Mouse (Mus musculus): ENCODE results near the gene Nprl2. TPM values are rescaled to one million over a fixed set of nuclear protein-coding genes. Genes with fewer than 3 reads are reported as not detected.

Gene Nprl2
- polyA plus RNA-seq, 1 experiment from 2014 or later = 31.6 TPM

GRCm38 (mm10) chr9:107538711-107539110, 3.3 kb upstream of the Nprl2 start:
- 88% methylated on average over 3 of the region's 3 CpGs for WGBS
- H3K36me3 ChIP-seq (ENCODE audit: control insufficient read depth, insufficient read depth, low read length) = peaks cover 34% of the 10 kb centered on the region
- no peaks in the 10 kb centered on the region for H3K27me3 ChIP-seq (ENCODE audit: control insufficient read depth, insufficient read depth, low read length)
- no peak overlapping the region for H3K9ac ChIP-seq (ENCODE audit: low read length)
- H3K27ac ChIP-seq (replicated peaks in 1 of 2; ENCODE audit: control insufficient read depth in 1 of 2, insufficient read depth in 1 of 2, low read depth in 2 of 2, low read length in 2 of 2) = no peak overlapping the region
- H3K4me3 ChIP-seq (ENCODE audit: control insufficient read depth in 1 of 2, insufficient read depth in 1 of 2, low read depth in 1 of 2, low read length in 2 of 2) = no peak overlapping the region
- no peak for ATAC-seq (ENCODE audit: insufficient number of reproducible peaks, insufficient read depth, low FRiP score, low read depth)
- H3K9me3 ChIP-seq (ENCODE audit: control insufficient read depth, low read length) = no peaks in the 10 kb centered on the region
- H3K4me2 ChIP-seq (ENCODE audit: low read length) = no peak overlapping the region
- H3K4me1 ChIP-seq (ENCODE audit: control insufficient read depth in 2 of 2, insufficient read depth in 2 of 2, low read length in 2 of 2) = peaks cover 29 to 47% of the 10 kb centered on the region in 2 experiments

GRCm38 (mm10) chr9:107539940-107540339, 2.1 kb upstream of the Nprl2 start:
- Histone ChIP-seq H3K4me3 (ENCODE audit: control insufficient read depth in 1 of 2, insufficient read depth in 1 of 2, low read depth in 1 of 2, low read length in 2 of 2) (no peak overlapping the region), H3K4me2 (ENCODE audit: low read length) (no peak overlapping the region), H3K27me3 (ENCODE audit: control insufficient read depth, insufficient read depth, low read length) (no peaks in the 10 kb centered on the region), H3K9me3 (ENCODE audit: control insufficient read depth, low read length) (no peaks in the 10 kb centered on the region), H3K4me1 (ENCODE audit: control insufficient read depth in 2 of 2, insufficient read depth in 2 of 2, low read length in 2 of 2) (peaks cover 29 to 42% of the 10 kb centered on the region in 2 experiments), H3K36me3 (ENCODE audit: control insufficient read depth, insufficient read depth, low read length) (peaks cover 46% of the 10 kb centered on the region), H3K27ac (replicated peaks in 1 of 2; ENCODE audit: control insufficient read depth in 1 of 2, insufficient read depth in 1 of 2, low read depth in 2 of 2, low read length in 2 of 2) (no peak overlapping the region), H3K9ac (ENCODE audit: low read length) (no peak overlapping the region)
- ATAC-seq (ENCODE audit: insufficient number of reproducible peaks, insufficient read depth, low FRiP score, low read depth) = no peak
- WGBS = 91% methylated on average over 8 of the region's 8 CpGs

GRCm38 (mm10) chr9:107540420-107540819, 1.6 kb upstream of the Nprl2 start:
- no peak for ATAC-seq (ENCODE audit: insufficient number of reproducible peaks, insufficient read depth, low FRiP score, low read depth)
- 67% methylated on average over 4 of the region's 4 CpGs for WGBS
- Histone ChIP-seq H3K9ac (ENCODE audit: low read length) (no peak overlapping the region), H3K4me3 (ENCODE audit: control insufficient read depth in 1 of 2, insufficient read depth in 1 of 2, low read depth in 1 of 2, low read length in 2 of 2) (no peak overlapping the region), H3K27ac (replicated peaks in 1 of 2; ENCODE audit: control insufficient read depth in 1 of 2, insufficient read depth in 1 of 2, low read depth in 2 of 2, low read length in 2 of 2) (no peak overlapping the region), H3K27me3 (ENCODE audit: control insufficient read depth, insufficient read depth, low read length) (no peaks in the 10 kb centered on the region), H3K4me1 (ENCODE audit: control insufficient read depth in 2 of 2, insufficient read depth in 2 of 2, low read length in 2 of 2) (peaks cover 29 to 37% of the 10 kb centered on the region in 2 experiments), H3K36me3 (ENCODE audit: control insufficient read depth, insufficient read depth, low read length) (peaks cover 51% of the 10 kb centered on the region), H3K9me3 (ENCODE audit: control insufficient read depth, low read length) (no peaks in the 10 kb centered on the region), H3K4me2 (ENCODE audit: low read length) (no peak overlapping the region)

- Histone ChIP-seq H3K27ac (replicated peaks in 1 of 2; ENCODE audit: control insufficient read depth in 1 of 2, insufficient read depth in 1 of 2, low read depth in 2 of 2, low read length in 2 of 2) (0 out of 4 replicates have a peak overlapping the region, but pooled peaks of 1 of the 2 experiments have one; percentile 9), H3K4me1 (ENCODE audit: control insufficient read depth in 2 of 2, insufficient read depth in 2 of 2, low read length in 2 of 2) (peaks cover 24 to 31% of the 10 kb centered on the region in 2 experiments), H3K9me3 (ENCODE audit: control insufficient read depth, low read length) (no peaks in the 10 kb centered on the region), H3K4me2 (ENCODE audit: low read length) (peak overlapping the region; percentile 94), H3K4me3 (ENCODE audit: control insufficient read depth in 1 of 2, insufficient read depth in 1 of 2, low read depth in 1 of 2, low read length in 2 of 2) (peak overlapping the region; percentile 69 to 86; a peak in 3 of 4 replicates), H3K36me3 (ENCODE audit: control insufficient read depth, insufficient read depth, low read length) (peaks cover 54% of the 10 kb centered on the region), H3K9ac (ENCODE audit: low read length) (peak overlapping the region; percentile 73), H3K27me3 (ENCODE audit: control insufficient read depth, insufficient read depth, low read length) (no peaks in the 10 kb centered on the region)
- 33% methylated on average over 10 of the region's 10 CpGs for WGBS
- no peak for ATAC-seq (ENCODE audit: insufficient number of reproducible peaks, insufficient read depth, low FRiP score, low read depth)
These were observed 1.0 kb upstream of the Nprl2 start for GRCm38 (mm10) chr9:107541005-107541404.

- Histone ChIP-seq H3K9me3 (ENCODE audit: control insufficient read depth, low read length) (no peaks in the 10 kb centered on the region), H3K27me3 (ENCODE audit: control insufficient read depth, insufficient read depth, low read length) (no peaks in the 10 kb centered on the region), H3K36me3 (ENCODE audit: control insufficient read depth, insufficient read depth, low read length) (peaks cover 52% of the 10 kb centered on the region), H3K27ac (replicated peaks in 1 of 2; ENCODE audit: control insufficient read depth in 1 of 2, insufficient read depth in 1 of 2, low read depth in 2 of 2, low read length in 2 of 2) (peak overlapping the region in 1 of 2 experiments; percentile 31; a peak in 1 of 4 replicates), H3K4me3 (ENCODE audit: control insufficient read depth in 1 of 2, insufficient read depth in 1 of 2, low read depth in 1 of 2, low read length in 2 of 2) (peak overlapping the region; percentile 69 to 86), H3K4me2 (ENCODE audit: low read length) (peak overlapping the region; percentile 94), H3K9ac (ENCODE audit: low read length) (peak overlapping the region; percentile 73), H3K4me1 (ENCODE audit: control insufficient read depth in 2 of 2, insufficient read depth in 2 of 2, low read length in 2 of 2) (peaks cover 18 to 28% of the 10 kb centered on the region in 2 experiments)
- 2% methylated on average over 11 of the region's 11 CpGs for WGBS
- ATAC-seq (ENCODE audit: insufficient number of reproducible peaks, insufficient read depth, low FRiP score, low read depth) = no peak
These were observed 293 bp downstream of the Nprl2 start for GRCm38 (mm10) chr9:107542352-107542686.

- peak overlapping the region; percentile 69 to 86 for H3K4me3 ChIP-seq (ENCODE audit: control insufficient read depth in 1 of 2, insufficient read depth in 1 of 2, low read depth in 1 of 2, low read length in 2 of 2)
- H3K36me3 ChIP-seq (ENCODE audit: control insufficient read depth, insufficient read depth, low read length) = peaks cover 48% of the 10 kb centered on the region
- 41% methylated on average over 8 of the region's 8 CpGs for WGBS
- no peaks in the 10 kb centered on the region for H3K9me3 ChIP-seq (ENCODE audit: control insufficient read depth, low read length)
- peak overlapping the region; percentile 73 for H3K9ac ChIP-seq (ENCODE audit: low read length)
- peak overlapping the region; percentile 94 for H3K4me2 ChIP-seq (ENCODE audit: low read length)
- H3K4me1 ChIP-seq (ENCODE audit: control insufficient read depth in 2 of 2, insufficient read depth in 2 of 2, low read length in 2 of 2) = peaks cover 18 to 30% of the 10 kb centered on the region in 2 experiments
- H3K27ac ChIP-seq (replicated peaks in 1 of 2; ENCODE audit: control insufficient read depth in 1 of 2, insufficient read depth in 1 of 2, low read depth in 2 of 2, low read length in 2 of 2) = no peak overlapping the region
- H3K27me3 ChIP-seq (ENCODE audit: control insufficient read depth, insufficient read depth, low read length) = no peaks in the 10 kb centered on the region
- no peak for ATAC-seq (ENCODE audit: insufficient number of reproducible peaks, insufficient read depth, low FRiP score, low read depth)
These were observed 695 bp downstream of the Nprl2 start for GRCm38 (mm10) chr9:107542721-107543120.

GRCm38 (mm10) chr9:107543299-107543698, 1.3 kb downstream of the Nprl2 start:
- no peaks in the 10 kb centered on the region for H3K9me3 ChIP-seq (ENCODE audit: control insufficient read depth, low read length)
- 82% methylated on average over 11 of the region's 11 CpGs for WGBS
- H3K4me3 ChIP-seq (ENCODE audit: control insufficient read depth in 1 of 2, insufficient read depth in 1 of 2, low read depth in 1 of 2, low read length in 2 of 2) = no peak overlapping the region
- no peak overlapping the region for H3K9ac ChIP-seq (ENCODE audit: low read length)
- no peak overlapping the region for H3K4me2 ChIP-seq (ENCODE audit: low read length)
- no peak for ATAC-seq (ENCODE audit: insufficient number of reproducible peaks, insufficient read depth, low FRiP score, low read depth)
- peaks cover 42% of the 10 kb centered on the region for H3K36me3 ChIP-seq (ENCODE audit: control insufficient read depth, insufficient read depth, low read length)
- H3K4me1 ChIP-seq (ENCODE audit: control insufficient read depth in 2 of 2, insufficient read depth in 2 of 2, low read length in 2 of 2) = peaks cover 18 to 30% of the 10 kb centered on the region in 2 experiments
- H3K27ac ChIP-seq (replicated peaks in 1 of 2; ENCODE audit: control insufficient read depth in 1 of 2, insufficient read depth in 1 of 2, low read depth in 2 of 2, low read length in 2 of 2) = no peak overlapping the region
- H3K27me3 ChIP-seq (ENCODE audit: control insufficient read depth, insufficient read depth, low read length) = no peaks in the 10 kb centered on the region

- peaks cover 18 to 30% of the 10 kb centered on the region in 2 experiments for H3K4me1 ChIP-seq (ENCODE audit: control insufficient read depth in 2 of 2, insufficient read depth in 2 of 2, low read length in 2 of 2)
- no peak for ATAC-seq (ENCODE audit: insufficient number of reproducible peaks, insufficient read depth, low FRiP score, low read depth)
- H3K9me3 ChIP-seq (ENCODE audit: control insufficient read depth, low read length) = no peaks in the 10 kb centered on the region
- no peak overlapping the region for H3K4me3 ChIP-seq (ENCODE audit: control insufficient read depth in 1 of 2, insufficient read depth in 1 of 2, low read depth in 1 of 2, low read length in 2 of 2)
- peaks cover 33% of the 10 kb centered on the region for H3K36me3 ChIP-seq (ENCODE audit: control insufficient read depth, insufficient read depth, low read length)
- H3K9ac ChIP-seq (ENCODE audit: low read length) = no peak overlapping the region
- no peak overlapping the region for H3K27ac ChIP-seq (replicated peaks in 1 of 2; ENCODE audit: control insufficient read depth in 1 of 2, insufficient read depth in 1 of 2, low read depth in 2 of 2, low read length in 2 of 2)
- H3K4me2 ChIP-seq (ENCODE audit: low read length) = no peak overlapping the region
- no peaks in the 10 kb centered on the region for H3K27me3 ChIP-seq (ENCODE audit: control insufficient read depth, insufficient read depth, low read length)
- WGBS = 91% methylated on average over 17 of the region's 17 CpGs
These were observed 2.2 kb downstream of the Nprl2 start for GRCm38 (mm10) chr9:107544196-107544700.
